Mouse (Mus musculus): ENCODE results near the gene Lrp2.

- TF ChIP-seq CTCF (IDR thresholded peaks at IDR 0.05): no peak
- TF ChIP-seq POLR2A (IDR thresholded peaks at IDR 0.05; ENCODE audit: insufficient read depth, low read depth, low read length): no peak
Measured at GRCm38 (mm10) chr2:69463609-69464008, 122.3 kb downstream of the Lrp2 start.

All from heart, adult 2 months (tissue).